Comparison of ENCODE assay signal across 22 mouse cellular contexts in the genomic region with DNA sequence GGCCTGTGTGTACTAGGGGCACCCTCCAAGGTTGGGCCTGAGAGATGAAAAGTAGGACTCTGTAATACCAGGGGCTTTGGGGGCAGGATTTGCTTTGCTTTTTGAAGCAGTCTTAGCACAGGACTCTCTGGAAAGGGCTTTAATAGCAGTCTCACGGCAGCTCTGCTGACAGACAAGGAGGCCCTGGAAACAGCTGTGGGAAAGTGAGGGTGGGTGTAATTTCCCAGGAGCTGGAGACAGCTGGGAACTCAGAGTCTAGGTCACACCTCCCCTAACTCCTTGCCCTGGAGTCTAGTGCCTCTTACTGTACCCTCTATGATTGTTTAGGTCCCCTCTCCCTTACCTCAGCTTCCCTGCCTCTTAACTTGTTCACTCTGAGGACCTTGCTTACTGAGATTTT. TPM values are rescaled to one million over a fixed set of nuclear protein-coding genes. Genes with fewer than 3 reads are reported as not detected.
DNase-seq lines count a peak whose midpoint lies in the region; ATAC-seq and TF ChIP-seq lines count a peak whose summit lies in the region.
"Had no signal": no experiment of that assay in that cellular context is flagged by ENCODE, and none has a peak within 500 bp of the region (broad histone marks: within the 10 kb centered on the region; RNA-seq: fewer than 3 reads in every experiment).

No protein-coding gene starts in this region.

- DNase-seq in heart, adult 11 months: peak; percentile 76
- no peak for DNase-seq in heart, adult 8-10 months (ENCODE audit: low spot score)
- DNase-seq in limb, embryonic 14.5 days (ENCODE audit: low spot score): peak; percentile 56
- no peak for DNase-seq in natural killer cell, adult 2 months (ENCODE audit: low spot score in 2 of 2)
- DNase-seq: adrenal gland, adult 8-10 months; cerebellum, adult 9-11 months; gastrocnemius, postnatal 25 days; heart, postnatal 10 days; kidney, adult 11 months; lung, embryonic 14.5 days; retina, postnatal 1 day; thymus, postnatal 14 days had no signal

- H3K4me2 ChIP-seq in embryonic facial prominence, embryonic 12.5 days (replicated peaks): no peak overlapping the region
- no peak overlapping the region for H3K4me2 ChIP-seq in limb, embryonic 14.5 days (replicated peaks; ENCODE audit: low read depth, low read length, severe bottlenecking)
- no peak overlapping the region for H3K4me2 ChIP-seq in stomach, embryonic 16.5 days (ENCODE audit: low read depth, low read length)
- no peak overlapping the region for H3K4me2 ChIP-seq in forebrain, embryonic 12.5 days
- H3K4me2 ChIP-seq: liver, embryonic 12.5 days; lung, embryonic 14.5 days; midbrain, embryonic 12.5 days had no signal

- H3K27ac ChIP-seq in embryonic facial prominence, embryonic 12.5 days: peak overlapping the region; percentile 41; the same call in 1 of the 2 replicates
- H3K27ac ChIP-seq in limb, embryonic 14.5 days (replicated peaks; ENCODE audit: low read depth, low read length): no peak overlapping the region
- peak overlapping the region; percentile 84 for H3K27ac ChIP-seq in stomach, embryonic 16.5 days (ENCODE audit: low read length)
- H3K27ac ChIP-seq in forebrain, embryonic 12.5 days: no peak overlapping the region
- H3K27ac ChIP-seq: liver, embryonic 12.5 days; midbrain, embryonic 12.5 days had no signal

- TF ChIP-seq POLR2A in limb, embryonic 14.5 days (IDR thresholded peaks at IDR 0.05; ENCODE audit: borderline replicate concordance, extremely low read depth, insufficient read depth, insufficient read length): no peak

- no peaks in the 10 kb centered on the region for H3K36me3 ChIP-seq in embryonic facial prominence, embryonic 12.5 days
- H3K36me3 ChIP-seq in limb, embryonic 14.5 days (ENCODE audit: control insufficient read depth, insufficient read depth, low read length): no peaks in the 10 kb centered on the region
- no peaks in the 10 kb centered on the region for H3K36me3 ChIP-seq in stomach, embryonic 16.5 days (ENCODE audit: control insufficient read depth, insufficient read depth, low read length)
- H3K36me3 ChIP-seq in forebrain, embryonic 12.5 days (replicated peaks): no peaks in the 10 kb centered on the region
- H3K36me3 ChIP-seq: liver, embryonic 12.5 days; midbrain, embryonic 12.5 days had no signal

- H3K9ac ChIP-seq in embryonic facial prominence, embryonic 12.5 days: no peak overlapping the region
- H3K9ac ChIP-seq in limb, embryonic 14.5 days (ENCODE audit: low read depth, low read length, severe bottlenecking): peak overlapping the region; percentile 18; the same call in 1 of the 2 replicates
- peak overlapping the region; percentile 8 for H3K9ac ChIP-seq in stomach, embryonic 16.5 days (ENCODE audit: low read length)
- no peak overlapping the region for H3K9ac ChIP-seq in forebrain, embryonic 12.5 days
- H3K9ac ChIP-seq: liver, embryonic 12.5 days; lung, embryonic 14.5 days; midbrain, embryonic 12.5 days had no signal

- no peaks in the 10 kb centered on the region for H3K9me3 ChIP-seq in embryonic facial prominence, embryonic 12.5 days
- no peaks in the 10 kb centered on the region for H3K9me3 ChIP-seq in limb, embryonic 14.5 days (ENCODE audit: control insufficient read depth, low read length)
- no peaks in the 10 kb centered on the region for H3K9me3 ChIP-seq in stomach, embryonic 16.5 days (replicated peaks; ENCODE audit: control insufficient read depth, low read length)
- no peaks in the 10 kb centered on the region for H3K9me3 ChIP-seq in forebrain, embryonic 12.5 days
- H3K9me3 ChIP-seq: liver, embryonic 12.5 days; midbrain, embryonic 12.5 days had no signal

- no peak for ATAC-seq in embryonic facial prominence, embryonic 12.5 days (ENCODE audit: insufficient number of reproducible peaks, insufficient read depth, low FRiP score, low TSS enrichment)
- ATAC-seq in limb, embryonic 14.5 days (ENCODE audit: low FRiP score, low read depth): no peak
- ATAC-seq in stomach, embryonic 16.5 days (ENCODE audit: insufficient read depth, low FRiP score): no peak
- ATAC-seq in forebrain, embryonic 12.5 days (ENCODE audit: low FRiP score): no peak
- ATAC-seq: CD4-positive, CD25-positive, alpha-beta regulatory T cell, adult 4 months; liver, embryonic 12.5 days; Patski had no signal

- no peak overlapping the region for H3K4me3 ChIP-seq in embryonic facial prominence, embryonic 12.5 days
- H3K4me3 ChIP-seq in limb, embryonic 14.5 days (replicated peaks; ENCODE audit: low read length): no peak overlapping the region
- no peak overlapping the region for H3K4me3 ChIP-seq in stomach, embryonic 16.5 days (replicated peaks; ENCODE audit: low read length)
- H3K4me3 ChIP-seq in forebrain, embryonic 12.5 days (replicated peaks): no peak overlapping the region
- H3K4me3 ChIP-seq: liver, embryonic 12.5 days; midbrain, embryonic 12.5 days had no signal

- no peaks in the 10 kb centered on the region for H3K27me3 ChIP-seq in embryonic facial prominence, embryonic 12.5 days
- H3K27me3 ChIP-seq in limb, embryonic 14.5 days (ENCODE audit: control insufficient read depth, insufficient read depth, low read length): no peaks in the 10 kb centered on the region
- no peaks in the 10 kb centered on the region for H3K27me3 ChIP-seq in stomach, embryonic 16.5 days (ENCODE audit: control insufficient read depth, insufficient read depth, low read length)
- H3K27me3 ChIP-seq in forebrain, embryonic 12.5 days: peaks cover 24% of the 10 kb centered on the region
- H3K27me3 ChIP-seq: Patski had no signal

- peaks cover 8% of the 10 kb centered on the region for H3K4me1 ChIP-seq in embryonic facial prominence, embryonic 12.5 days
- no peaks in the 10 kb centered on the region for H3K4me1 ChIP-seq in limb, embryonic 14.5 days (ENCODE audit: control insufficient read depth, insufficient read depth, low read length)
- peaks cover 28% of the 10 kb centered on the region for H3K4me1 ChIP-seq in stomach, embryonic 16.5 days (ENCODE audit: control insufficient read depth, insufficient read depth, low read length)
- H3K4me1 ChIP-seq in forebrain, embryonic 12.5 days: peaks cover 5% of the 10 kb centered on the region; the same call in 1 of the 2 replicates
- H3K4me1 ChIP-seq: midbrain, embryonic 12.5 days had no signal

- 17% methylated on average over 1 of the region's 1 CpGs for WGBS in embryonic facial prominence, embryonic 12.5 days
- 0% methylated on average over 1 of the region's 1 CpGs for WGBS in limb, embryonic 14.5 days
- 15% methylated on average over 1 of the region's 1 CpGs for WGBS in stomach, embryonic 16.5 days
- WGBS in forebrain, embryonic 12.5 days: 71% methylated on average over 1 of the region's 1 CpGs

RNA-seq across cellular contexts. Expression of gene Krt80, which starts 36.8 kb away (rescaled TPM):
- total RNA-seq in heart, adult 8-10 months (2022): 1 to 10 TPM; 1.5 to 4.7 (median 2.4) TPM
- 0.35 and 0.45 TPM in 2 replicates for polyA plus RNA-seq in embryonic facial prominence, embryonic 12.5 days (2016; fragmentation: Nextera tagmentation; extraction: Ambion mirVana)
- polyA plus RNA-seq in limb, embryonic 14.5 days (2012; rRNA removed): 3.3 and 3.6 TPM in 2 replicates
- polyA plus RNA-seq in limb, embryonic 14.5 days (2014; fragmentation: Nextera tagmentation; extraction: Ambion mirVana): 3.8 TPM in 2 replicates
- 37.4 and 64.5 TPM in 2 replicates for polyA plus RNA-seq in stomach, embryonic 16.5 days (2015; fragmentation: Nextera tagmentation; extraction: Ambion mirVana)
- not detected in 2 replicates for polyA plus RNA-seq in forebrain, embryonic 12.5 days (2016; fragmentation: Nextera tagmentation; extraction: Ambion mirVana)
- polyA plus RNA-seq: forebrain, embryonic 11.5 days had no signal

RNA-seq across cellular contexts. Expression of gene 6030408B16Rik, which starts 40.2 kb away (rescaled TPM):
- total RNA-seq in heart, adult 8-10 months (2022): 1 to 10 TPM in 3 of 4 experiments, under 1 TPM in 1; 0.54 to 2.1 (median 1.1) TPM
- polyA plus RNA-seq in embryonic facial prominence, embryonic 12.5 days (2016; fragmentation: Nextera tagmentation; extraction: Ambion mirVana): 1.0 and 1.1 TPM in 2 replicates
- 1.0 and 2.2 TPM in 2 replicates for polyA plus RNA-seq in limb, embryonic 14.5 days (2012; rRNA removed)
- 0.74 and 1.8 TPM in 2 replicates for polyA plus RNA-seq in limb, embryonic 14.5 days (2014; fragmentation: Nextera tagmentation; extraction: Ambion mirVana)
- polyA plus RNA-seq in stomach, embryonic 16.5 days (2015; fragmentation: Nextera tagmentation; extraction: Ambion mirVana): 9.4 and 9.5 TPM in 2 replicates
- polyA plus RNA-seq in forebrain, embryonic 12.5 days (2016; fragmentation: Nextera tagmentation; extraction: Ambion mirVana): 0.27 and 0.28 TPM in 2 replicates
- total RNA-seq: left cerebral cortex, postnatal 25 days; megakaryocyte progenitor cell, adult 5-6 weeks had no signal
- polyA plus RNA-seq: CD4-positive, CD25-positive, alpha-beta regulatory T cell, adult 4 months; Patski had no signal

RNA-seq across cellular contexts. Expression of gene Atg101, which starts 49.1 kb away (rescaled TPM):
- 10 to 100 TPM; 21.1 to 25.4 (median 21.4) TPM for total RNA-seq in heart, adult 8-10 months (2022)
- polyA plus RNA-seq in embryonic facial prominence, embryonic 12.5 days (2016; fragmentation: Nextera tagmentation; extraction: Ambion mirVana): 61.7 and 64.5 TPM in 2 replicates
- polyA plus RNA-seq in limb, embryonic 14.5 days (2012; rRNA removed): 42.9 and 47.2 TPM in 2 replicates
- polyA plus RNA-seq in limb, embryonic 14.5 days (2014; fragmentation: Nextera tagmentation; extraction: Ambion mirVana): 53.3 and 56.0 TPM in 2 replicates
- 66.9 and 67.0 TPM in 2 replicates for polyA plus RNA-seq in stomach, embryonic 16.5 days (2015; fragmentation: Nextera tagmentation; extraction: Ambion mirVana)
- polyA plus RNA-seq in forebrain, embryonic 12.5 days (2016; fragmentation: Nextera tagmentation; extraction: Ambion mirVana): 61.9 and 63.2 TPM in 2 replicates

Comparison
In these comparisons a context has a peak if more than half of its experiments do, and no peak if none do; other contexts are left out.
1. DNase-seq: peak in heart, adult 11 months (single experiment) and limb, embryonic 14.5 days (single experiment); none in heart, adult 8-10 months (single experiment) and natural killer cell, adult 2 months (0 of 2).
2. H3K27ac ChIP-seq: peak in embryonic facial prominence, embryonic 12.5 days (single experiment) and stomach, embryonic 16.5 days (single experiment); none in limb, embryonic 14.5 days (single experiment) and forebrain, embryonic 12.5 days (single experiment).
3. H3K9ac ChIP-seq: peak in limb, embryonic 14.5 days (single experiment) and stomach, embryonic 16.5 days (single experiment); none in embryonic facial prominence, embryonic 12.5 days (single experiment) and forebrain, embryonic 12.5 days (single experiment).